Comparison of ENCODE assay signal across 20 mouse cellular contexts in genomic region chr3:5699528-5699927, GRCm38 (mm10). TPM values are rescaled to one million over a fixed set of nuclear protein-coding genes. Genes with fewer than 3 reads are reported as not detected.
A peak's percentile ranks its signal among the peaks of the same experiment; 100 is the strongest.
DNase-seq lines count a peak whose midpoint lies in the region; ATAC-seq and TF ChIP-seq lines count a peak whose summit lies in the region.
"Had no signal": no experiment of that assay in that cellular context is flagged by ENCODE, and none has a peak within 500 bp of the region (broad histone marks: within the 10 kb centered on the region; RNA-seq: fewer than 3 reads in every experiment).

No protein-coding gene starts in this region.

- 69% methylated on average over 1 of the region's 1 CpGs for WGBS in intestine, embryonic 15.5 days
- WGBS in liver, postnatal 0 days (ENCODE audit: insufficient replicate concordance) = 72% methylated on average over 1 of the region's 1 CpGs

- no peaks in the 10 kb centered on the region for H3K27me3 ChIP-seq in CH12.LX (replicated peaks)
- H3K27me3 ChIP-seq in intestine, embryonic 15.5 days (replicated peaks) = no peaks in the 10 kb centered on the region
- no peaks in the 10 kb centered on the region for H3K27me3 ChIP-seq in liver, postnatal 0 days (ENCODE audit: insufficient read depth, low read length)
- H3K27me3 ChIP-seq: Patski had no signal

- H3K36me3 ChIP-seq in CH12.LX (replicated peaks in 1 of 2; ENCODE audit: control insufficient read depth in 1 of 2, insufficient read depth in 1 of 2, low read length in 1 of 2) = no peaks in the 10 kb centered on the region
- no peaks in the 10 kb centered on the region for H3K36me3 ChIP-seq in intestine, embryonic 15.5 days
- no peaks in the 10 kb centered on the region for H3K36me3 ChIP-seq in liver, postnatal 0 days (replicated peaks; ENCODE audit: insufficient read depth, low read length)
- H3K36me3 ChIP-seq: G1E had no signal

- no peaks in the 10 kb centered on the region for H3K9me3 ChIP-seq in CH12.LX (replicated peaks; ENCODE audit: low read length)
- H3K9me3 ChIP-seq in intestine, embryonic 15.5 days = no peaks in the 10 kb centered on the region
- no peaks in the 10 kb centered on the region for H3K9me3 ChIP-seq in liver, postnatal 0 days (ENCODE audit: low read length)
- H3K9me3 ChIP-seq: G1E had no signal

- TF ChIP-seq POLR2A in CH12.LX (IDR thresholded peaks at IDR 0.05; ENCODE audit: low read depth, low read length) = no peak

- H3K4me2 ChIP-seq in CH12.LX (ENCODE audit: insufficient read depth, low read depth, poor library complexity, severe bottlenecking) = peak overlapping the region; percentile 83
- H3K4me2 ChIP-seq in intestine, embryonic 15.5 days (replicated peaks) = no peak overlapping the region
- no peak overlapping the region for H3K4me2 ChIP-seq in liver, postnatal 0 days (ENCODE audit: low read depth, low read length)

- in situ Hi-C loops in CH12.LX (cut with MboI; ENCODE audit: low pct_ligation_motif_present, low pct_unique_long_range_greater_than_20kb, low sequenced_read_pairs) = no loop called here

- no peak overlapping the region for H3K9ac ChIP-seq in CH12.LX (ENCODE audit: insufficient read depth, low read depth)
- H3K9ac ChIP-seq in intestine, embryonic 15.5 days = no peak overlapping the region
- H3K9ac ChIP-seq in liver, postnatal 0 days (replicated peaks) = no peak overlapping the region

- no peak overlapping the region for H3K4me3 ChIP-seq in CH12.LX (replicated peaks in 1 of 3; ENCODE audit: low read depth in 2 of 3, low read length in 2 of 3, poor library complexity in 1 of 3)
- no peak overlapping the region for H3K4me3 ChIP-seq in intestine, embryonic 15.5 days (replicated peaks)
- no peak overlapping the region for H3K4me3 ChIP-seq in liver, postnatal 0 days (ENCODE audit: low read depth, low read length)

- dilution Hi-C loops in CH12.LX (cut with MboI; ENCODE audit: extremely low pct_ligation_motif_present, extremely low pct_unique_long_range_greater_than_20kb, low sequenced_read_pairs) = no loop called here

- DNase-seq in A20 (ENCODE audit: low read depth, low spot score) (peak; percentile 10), CH12.LX (ENCODE audit: extremely low read depth) (peak; percentile 21)
- DNase-seq in liver, postnatal 0 days = no peak
- DNase-seq: adrenal gland, adult 2 months; adrenal gland, adult 8-10 months; adrenal gland, postnatal 10 days; adrenal gland, postnatal 14 days; adrenal gland, postnatal 25 days; adrenal gland, postnatal 36 days; B cell, adult 2 months; cerebellum, adult 11 months; cerebellum, adult 11-12 months; cerebellum, adult 18-20 months; cerebellum, adult 2 months; cerebellum, adult 8-10 months had no signal

- TF ChIP-seq RAD21 in CH12.LX (IDR thresholded peaks at IDR 0.05; ENCODE audit: low read depth, low read length) = no peak

- TF ChIP-seq EP300 in CH12.LX (IDR thresholded peaks at IDR 0.05; ENCODE audit: low read length) = peak; percentile 72
- TF ChIP-seq EP300 in liver, postnatal 0 days (IDR thresholded peaks at IDR 0.05; ENCODE audit: low read depth) = no peak

- no peak overlapping the region for H3K27ac ChIP-seq in CH12.LX (ENCODE audit: insufficient read depth, low read depth)
- no peak overlapping the region for H3K27ac ChIP-seq in intestine, embryonic 15.5 days
- H3K27ac ChIP-seq in liver, postnatal 0 days (ENCODE audit: low read depth) = no peak overlapping the region

- H3K79me2 ChIP-seq in CH12.LX (replicated peaks; ENCODE audit: control insufficient read depth, extremely low read depth, insufficient read depth, poor library complexity, severe bottlenecking) = no peaks in the 10 kb centered on the region

- ATAC-seq in intestine, embryonic 15.5 days = no peak
- no peak for ATAC-seq in liver, postnatal 0 days
- ATAC-seq: activated CD4-positive, CD25-positive, alpha-beta regulatory T cell, adult 4 months; CD4-positive, CD25-positive, alpha-beta regulatory T cell, adult 4 months; Patski had no signal

- TF ChIP-seq CTCF in CH12.LX (conservative IDR thresholded peaks at IDR 0.05 in 1 of 2, IDR thresholded peaks at IDR 0.05 in 1 of 2; ENCODE audit: low read depth in 2 of 2, low read length in 2 of 2) = no peak
- no peak for TF ChIP-seq CTCF in liver, postnatal 0 days (IDR thresholded peaks at IDR 0.05; ENCODE audit: low read depth)

- H3K4me1 ChIP-seq in CH12.LX (ENCODE audit: control insufficient read depth in 1 of 2, insufficient read depth in 2 of 2) = peaks cover 0 to 6% of the 10 kb centered on the region in 2 experiments; a peak in 1 of 4 replicates
- H3K4me1 ChIP-seq in intestine, embryonic 15.5 days (replicated peaks) = no peaks in the 10 kb centered on the region
- H3K4me1 ChIP-seq in liver, postnatal 0 days (ENCODE audit: insufficient read depth) = no peaks in the 10 kb centered on the region

TF ChIP-seq in CH12.LX, 34 proteins besides CTCF, POLR2A, EP300 and RAD21:
- TF ChIP-seq E2F4 (IDR thresholded peaks at IDR 0.05; ENCODE audit: insufficient replicate concordance, low read depth, low read length) (no peak), MAZ (IDR thresholded peaks at IDR 0.05; ENCODE audit: low read depth, low read length) (no peak), IRF4 (IDR thresholded peaks at IDR 0.05; ENCODE audit: low read depth, low read length) (peak; percentile 80), SMC3 (IDR thresholded peaks at IDR 0.05; ENCODE audit: low read depth, low read length) (no peak), CHD2 (IDR thresholded peaks at IDR 0.05; ENCODE audit: low read length) (0 out of 2 replicates have a peak, but pooled peaks have one; percentile 43), JUN (IDR thresholded peaks at IDR 0.05; ENCODE audit: insufficient read depth, low read depth, low read length) (peak; percentile 6; the same call in 1 of the 2 replicates)

RNA-seq across cellular contexts. Expression of gene Gm8797, which starts 51.1 kb away (rescaled TPM):
- 2.0 and 2.8 TPM in 2 replicates for total RNA-seq in CH12.LX (2012; rRNA removed)
- total RNA-seq in CH12.LX (2014; rRNA removed) = 5.0 and 5.7 TPM in 2 replicates
- polyA plus RNA-seq in CH12.LX (2012; ENCODE audit: insufficient read length, low read depth) = 605 and 895 TPM in 2 replicates
- polyA plus RNA-seq in intestine, embryonic 15.5 days (2015; fragmentation: Nextera tagmentation; extraction: Ambion mirVana) = 8.3 and 12.1 TPM in 2 replicates
- 7.1 and 7.4 TPM in 2 replicates for polyA plus RNA-seq in liver, postnatal 0 days (2015; fragmentation: Nextera tagmentation; extraction: Ambion mirVana)

Comparison
In these comparisons a context has a peak if more than half of its experiments do, and no peak if none do; other contexts are left out.
1. RNA of gene Gm8797, which starts 51.1 kb away (polyA plus RNA-seq): 605 to 895 TPM in CH12.LX; 8.3 to 12.1 TPM in intestine, embryonic 15.5 days and 7.1 to 7.4 TPM in liver, postnatal 0 days; every median in the first group is over 10 times any median in the second.